Mouse (Mus musculus) ES-Bruce4 (cell line): ENCODE results near the gene H2-D1. TPM values are rescaled to one million over a fixed set of nuclear protein-coding genes. Genes with fewer than 3 reads are reported as not detected.

Experiments used
- H3K27ac ChIP-seq: 2 replicates; pipeline ENCODE4 v1.5.1; 2012; ENCODE audit warnings: low read length, inconsistent platforms; ENCODE audit not compliant: insufficient read depth
- H3K27me3 ChIP-seq: 2 replicates; pipeline ENCODE4 v1.6.1; 2012; ENCODE audit warnings: mild to moderate bottlenecking, low read length, inconsistent platforms; ENCODE audit not compliant: control insufficient read depth, poor library complexity, insufficient read depth, severe bottlenecking
- H3K36me3 ChIP-seq: 2 replicates; pipeline ENCODE4 v1.6.1; 2012; ENCODE audit warnings: inconsistent platforms, mild to moderate bottlenecking, low read length, moderate library complexity; ENCODE audit not compliant: control insufficient read depth, poor library complexity, insufficient read depth, severe bottlenecking
- H3K4me1 ChIP-seq: one replicate; pipeline ENCODE4 v1.8.1; 2011; ENCODE audit warnings: low read length; ENCODE audit not compliant: control insufficient read depth, insufficient read depth
- H3K4me3 ChIP-seq: 2 replicates; pipeline ENCODE4 v1.5.1; 2011; ENCODE audit warnings: low read depth, mild to moderate bottlenecking, low read length
- H3K9ac ChIP-seq: 2 replicates; pipeline ENCODE4 v1.6.1; 2012; ENCODE audit warnings: low read depth, mild to moderate bottlenecking, inconsistent platforms; ENCODE audit not compliant: poor library complexity, severe bottlenecking
- H3K9me3 ChIP-seq: replicated peaks from 2 replicates; pipeline ENCODE4 v1.6.1; 2012; ENCODE audit warnings: mild to moderate bottlenecking, low read length, inconsistent platforms; ENCODE audit not compliant: control insufficient read depth, poor library complexity, insufficient read depth, severe bottlenecking
- CTCF ChIP-seq: IDR thresholded peaks from one replicate; pipeline ENCODE4 v1.8.1; 2011; ENCODE audit warnings: low read depth, low read length
- EP300 ChIP-seq: IDR thresholded peaks from 2 replicates; pipeline ENCODE4 v1.6.1; 2011; ENCODE audit warnings: low read depth, low read length; ENCODE audit not compliant: insufficient read depth
- POLR2A ChIP-seq: IDR thresholded peaks from one replicate; pipeline ENCODE4 v1.8.1; 2011; ENCODE audit warnings: low read length; ENCODE audit not compliant: insufficient read depth
- polyA plus RNA-seq: library from polyadenylated mRNA; stranded (reverse); fragments of >200 nt; gene quantifications from 2 replicates; pipeline ENCODE4 v1.2.4, GENCODE M21; 2011; ENCODE audit warnings: low read depth; ENCODE audit not compliant: missing spikeins, insufficient read depth, insufficient read length

Gene H2-D1
- polyA plus RNA-seq, 1 experiment: 23.1 TPM

DNA sequence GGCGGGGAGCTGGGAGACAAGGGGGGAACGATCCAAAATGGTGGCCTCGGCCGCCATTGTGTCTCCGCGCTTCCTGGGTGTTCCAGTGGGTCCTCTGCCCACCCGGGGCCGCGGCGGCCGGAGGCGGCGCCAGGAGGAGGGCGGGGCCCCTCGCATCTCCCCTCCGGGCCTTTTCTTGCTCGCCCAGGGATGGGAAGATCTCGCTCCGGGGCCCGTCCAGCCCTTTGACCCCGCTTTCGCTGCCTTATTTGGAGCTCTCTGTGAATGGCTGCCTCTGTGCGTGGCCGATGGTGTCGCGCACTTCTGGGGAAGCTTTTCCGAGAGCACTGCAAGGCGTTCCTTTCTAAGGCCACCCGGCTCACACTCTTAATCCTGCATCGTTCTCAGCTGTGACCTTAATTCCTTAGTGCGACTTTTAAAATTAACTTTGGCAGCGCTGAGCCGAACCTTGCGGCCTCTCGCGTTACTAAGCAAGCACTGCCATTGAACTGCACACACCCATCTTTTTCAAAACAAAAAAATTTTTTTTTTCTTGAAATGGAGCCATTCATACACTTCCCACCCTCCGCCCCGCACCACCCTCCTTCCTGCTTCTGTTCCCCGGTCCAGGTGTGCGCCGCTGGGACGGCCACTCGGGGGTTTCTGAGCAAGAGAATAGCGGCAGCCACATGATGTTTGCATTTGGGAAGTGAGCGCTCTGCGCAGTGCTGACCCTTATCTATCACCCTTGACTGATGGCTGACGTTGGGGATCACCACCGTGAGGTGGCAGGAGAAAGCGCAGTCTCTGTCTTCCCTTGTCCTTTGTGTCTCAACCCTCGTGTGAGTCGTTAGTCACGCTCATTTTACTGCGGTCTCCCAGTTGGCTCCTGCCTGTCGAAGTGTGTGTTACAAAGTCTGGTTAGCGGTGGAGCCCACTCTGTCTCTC is 20.3 kb upstream of the H2-D1 start:
- Histone ChIP-seq H3K27ac (peak overlapping the region; percentile 48), H3K4me3 (peak overlapping the region; percentile 99), H3K9me3 (no peaks in the 10 kb centered on the region), H3K4me1 (peaks cover 2% of the 10 kb centered on the region), H3K27me3 (no peaks in the 10 kb centered on the region), H3K36me3 (peaks cover 44% of the 10 kb centered on the region), H3K9ac (peak overlapping the region; percentile 95)
- TF ChIP-seq EP300: no peak
- no peak for TF ChIP-seq POLR2A
- TF ChIP-seq CTCF: no peak

DNA sequence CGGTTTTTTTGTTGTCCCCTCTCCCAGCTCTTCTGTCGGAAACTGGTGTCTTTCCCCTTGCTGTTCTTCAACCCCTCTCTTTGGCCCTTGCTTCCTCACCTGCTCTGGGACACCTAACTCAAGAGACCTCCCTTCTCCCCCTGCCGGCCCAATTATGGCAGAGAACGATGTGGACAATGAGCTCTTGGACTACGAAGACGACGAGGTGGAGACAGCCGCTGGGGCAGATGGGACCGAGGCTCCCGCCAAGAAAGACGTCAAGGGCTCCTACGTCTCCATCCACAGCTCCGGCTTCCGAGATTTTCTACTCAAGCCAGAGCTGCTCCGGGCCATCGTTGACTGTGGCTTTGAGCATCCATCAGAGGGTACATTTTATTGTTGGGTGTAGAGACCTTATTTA is 19.4 kb upstream of the H2-D1 start:
- Histone ChIP-seq H3K4me1 (peaks cover 2% of the 10 kb centered on the region), H3K27ac (0 out of 2 replicates have a peak overlapping the region, but pooled peaks have one; percentile 9), H3K9ac (peak overlapping the region; percentile 95), H3K4me3 (peak overlapping the region; percentile 99), H3K36me3 (peaks cover 52% of the 10 kb centered on the region), H3K9me3 (no peaks in the 10 kb centered on the region), H3K27me3 (no peaks in the 10 kb centered on the region)
- TF ChIP-seq EP300: no peak
- TF ChIP-seq POLR2A: no peak
- TF ChIP-seq CTCF: no peak

DNA sequence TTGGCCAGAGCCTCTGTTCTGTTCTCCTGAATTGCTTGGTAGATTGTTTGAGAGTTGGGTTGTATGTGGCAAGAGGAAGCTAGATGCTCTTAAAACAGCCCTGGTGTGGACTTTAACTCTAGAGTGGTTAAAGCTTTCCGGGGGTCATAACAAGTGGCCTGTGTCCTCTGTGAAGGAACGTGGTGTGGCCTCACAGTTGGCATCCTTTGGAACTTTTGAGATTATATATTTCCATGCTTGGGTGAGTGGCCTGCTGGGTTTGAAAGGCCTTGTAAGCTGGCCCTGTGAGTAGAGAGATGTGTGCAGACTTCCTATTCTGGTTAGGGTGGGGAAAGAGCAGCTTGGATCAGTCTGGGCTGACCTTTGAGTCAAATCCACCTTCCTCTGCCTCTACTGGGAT is 17.5 kb upstream of the H2-D1 start:
- no peak for TF ChIP-seq POLR2A
- TF ChIP-seq EP300: no peak
- TF ChIP-seq CTCF: no peak
- no peak overlapping the region for H3K27ac ChIP-seq
- no peaks in the 10 kb centered on the region for H3K27me3 ChIP-seq
- H3K9me3 ChIP-seq: no peaks in the 10 kb centered on the region
- peaks cover 71% of the 10 kb centered on the region for H3K36me3 ChIP-seq
- H3K4me3 ChIP-seq: no peak overlapping the region
- peaks cover 2% of the 10 kb centered on the region for H3K4me1 ChIP-seq
- H3K9ac ChIP-seq: no peak overlapping the region

DNA sequence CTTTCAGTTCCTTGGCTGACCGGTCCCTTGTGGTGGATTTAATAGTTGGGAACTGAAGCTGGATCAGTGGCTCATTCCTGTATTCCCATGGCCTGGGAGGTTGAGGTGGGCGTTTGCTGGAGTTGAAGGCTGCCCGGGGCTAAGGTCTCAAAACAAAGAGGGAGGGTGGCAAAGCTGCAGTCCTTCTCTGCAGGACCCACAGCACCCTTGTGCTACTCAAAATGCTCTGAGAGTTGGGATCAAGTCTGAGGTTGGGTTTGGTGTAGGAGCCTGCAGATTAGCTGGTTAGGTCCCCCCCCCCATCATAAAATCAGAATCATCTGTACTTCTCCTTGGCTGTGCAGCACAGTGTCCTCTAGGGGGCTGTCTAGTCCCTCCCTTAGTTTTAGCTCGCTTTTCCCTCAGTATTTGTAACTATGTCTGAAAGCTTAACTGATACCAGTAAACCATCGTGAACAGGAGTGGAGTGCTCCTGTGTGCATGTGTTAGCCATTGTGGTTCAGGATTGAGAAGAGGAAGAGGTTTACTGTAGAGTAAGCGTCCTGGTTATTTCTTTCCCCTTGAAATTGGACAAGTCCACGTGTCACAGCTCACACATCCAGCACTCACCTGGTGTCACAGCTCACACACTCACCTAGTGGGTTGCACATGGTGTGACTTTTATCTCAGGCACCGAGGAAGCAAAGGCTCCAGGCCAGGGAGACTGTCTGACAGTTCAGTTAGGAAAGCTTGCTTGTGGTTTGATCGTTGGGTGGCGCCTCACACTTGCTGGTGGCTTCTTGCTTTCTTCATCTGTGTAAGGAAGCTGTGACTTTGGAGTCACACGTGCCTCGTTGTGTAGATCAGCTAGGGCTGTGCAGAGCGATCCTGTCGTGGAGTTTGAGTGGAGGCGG is 16.6 kb upstream of the H2-D1 start:
- peaks cover 2% of the 10 kb centered on the region for H3K4me1 ChIP-seq
- no peak overlapping the region for H3K9ac ChIP-seq
- H3K27ac ChIP-seq: no peak overlapping the region
- no peak overlapping the region for H3K4me3 ChIP-seq
- H3K36me3 ChIP-seq: peaks cover 79% of the 10 kb centered on the region
- no peak for TF ChIP-seq CTCF
- TF ChIP-seq EP300: no peak
- TF ChIP-seq POLR2A: no peak
- H3K27me3 ChIP-seq: no peaks in the 10 kb centered on the region
- no peaks in the 10 kb centered on the region for H3K9me3 ChIP-seq

DNA sequence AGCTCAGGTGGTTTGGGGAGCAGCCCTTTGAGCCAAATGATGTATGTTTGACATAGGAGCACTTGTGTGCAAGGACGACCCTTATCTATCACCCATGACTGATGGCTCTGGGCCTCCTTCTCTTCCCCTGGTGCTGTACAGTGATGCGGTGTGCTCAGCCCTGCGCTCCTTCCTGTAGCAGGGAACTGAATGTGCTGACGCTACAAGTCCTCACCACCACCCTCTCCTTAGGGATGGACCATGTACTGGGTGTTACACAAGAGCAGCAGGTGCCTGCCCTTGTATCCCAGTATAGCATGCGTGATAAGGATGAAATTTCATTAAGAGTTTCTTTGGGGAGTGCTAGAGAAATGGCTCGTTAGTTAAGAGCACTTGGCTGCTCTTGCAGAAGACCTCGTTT is 15.4 kb upstream of the H2-D1 start:
- Histone ChIP-seq H3K36me3 (peaks cover 89% of the 10 kb centered on the region), H3K27ac (no peak overlapping the region), H3K9ac (no peak overlapping the region), H3K9me3 (no peaks in the 10 kb centered on the region), H3K4me3 (no peak overlapping the region), H3K27me3 (no peaks in the 10 kb centered on the region), H3K4me1 (peaks cover 2% of the 10 kb centered on the region)
- TF ChIP-seq EP300: no peak
- TF ChIP-seq CTCF: no peak
- TF ChIP-seq POLR2A: no peak

DNA sequence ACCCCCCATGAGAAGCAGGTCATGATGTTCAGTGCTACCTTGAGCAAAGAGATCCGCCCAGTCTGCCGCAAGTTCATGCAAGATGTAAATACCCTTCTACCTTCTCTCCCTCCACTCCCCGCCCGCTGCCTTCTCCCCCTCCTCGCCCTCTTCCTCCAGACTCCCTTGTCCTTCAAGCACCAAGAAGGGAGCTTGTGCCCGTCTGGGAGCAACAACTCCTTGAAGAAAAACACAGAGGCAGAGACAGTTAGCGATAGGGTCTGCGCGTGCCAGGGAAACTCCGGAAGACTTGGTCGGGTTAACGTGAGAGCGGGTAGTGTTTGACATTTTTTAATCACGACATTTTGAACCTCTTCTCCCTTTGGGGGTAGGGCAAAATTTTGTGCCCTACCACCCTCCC is 13.5 kb upstream of the H2-D1 start:
- no peak overlapping the region for H3K4me3 ChIP-seq
- no peaks in the 10 kb centered on the region for H3K27me3 ChIP-seq
- H3K9me3 ChIP-seq: no peaks in the 10 kb centered on the region
- H3K27ac ChIP-seq: no peak overlapping the region
- peaks cover 89% of the 10 kb centered on the region for H3K36me3 ChIP-seq
- TF ChIP-seq EP300 (no peak), POLR2A (no peak), CTCF (no peak)
- H3K9ac ChIP-seq: no peak overlapping the region
- peaks cover 2% of the 10 kb centered on the region for H3K4me1 ChIP-seq
